30 mouse cellular contexts compared by ENCODE assay signal in the genomic region with DNA sequence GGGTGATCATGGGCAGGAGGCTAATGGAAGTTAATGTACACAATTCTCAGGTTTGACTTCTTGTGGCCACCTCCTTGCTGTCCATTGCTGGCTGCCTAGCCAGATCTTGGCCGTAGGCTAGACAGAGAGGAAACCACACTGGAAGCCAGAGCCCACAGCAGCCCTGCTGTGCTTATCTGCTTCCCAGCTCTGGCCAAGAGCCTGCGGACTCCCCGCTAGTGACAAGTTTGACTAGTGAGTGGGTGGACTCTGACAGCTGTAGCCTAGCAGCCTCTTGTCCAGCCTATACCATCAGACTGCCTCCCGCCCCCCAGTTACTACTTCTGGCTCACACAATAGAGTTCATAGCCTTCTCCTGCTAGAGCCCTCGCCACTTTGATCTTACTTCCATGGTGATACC. TPM values are rescaled to one million over a fixed set of nuclear protein-coding genes. Genes with fewer than 3 reads are reported as not detected.
DNase-seq lines count a peak whose midpoint lies in the region; ATAC-seq and TF ChIP-seq lines count a peak whose summit lies in the region.
"Had no signal": no experiment of that assay in that cellular context is flagged by ENCODE, and none has a peak within 500 bp of the region (broad histone marks: within the 10 kb centered on the region; RNA-seq: fewer than 3 reads in every experiment).

No protein-coding gene starts in this region.

- H3K4me3 ChIP-seq in heart, embryonic 10.5 days: no peak overlapping the region
- no peak overlapping the region for H3K4me3 ChIP-seq in heart, postnatal 0 days (ENCODE audit: low read depth, low read length)
- no peak overlapping the region for H3K4me3 ChIP-seq in lung, embryonic 16.5 days (ENCODE audit: low read length)
- H3K4me3 ChIP-seq in lung, adult 2 months (replicated peaks; ENCODE audit: extremely low read depth, low read depth, low read length): no peak overlapping the region
- H3K4me3 ChIP-seq in forebrain, embryonic 12.5 days (replicated peaks): no peak overlapping the region
- H3K4me3 ChIP-seq: embryonic facial prominence, embryonic 12.5 days; kidney, embryonic 15.5 days; neural tube, embryonic 12.5 days had no signal

- H3K27ac ChIP-seq in heart, embryonic 10.5 days: 0 out of 2 replicates have a peak overlapping the region, but pooled peaks have one; percentile 3
- no peak overlapping the region for H3K27ac ChIP-seq in heart, postnatal 0 days (ENCODE audit: low read depth)
- H3K27ac ChIP-seq in lung, embryonic 16.5 days (ENCODE audit: low read length): no peak overlapping the region
- no peak overlapping the region for H3K27ac ChIP-seq in forebrain, embryonic 12.5 days
- H3K27ac ChIP-seq: embryonic facial prominence, embryonic 12.5 days; forebrain, embryonic 15.5 days; kidney, embryonic 15.5 days; limb, embryonic 12.5 days; liver, embryonic 12.5 days; lung, embryonic 15.5 days; midbrain, embryonic 10.5 days; midbrain, embryonic 15.5 days; neural tube, embryonic 12.5 days had no signal

- no peak for DNase-seq in heart, embryonic 10.5 days (ENCODE audit: low spot score)
- no peak for DNase-seq in heart, postnatal 36 days
- peak; percentile 49 for DNase-seq in heart, postnatal 0 days (ENCODE audit: low spot score)
- DNase-seq in heart, adult 8-10 months (ENCODE audit: low spot score): no peak
- DNase-seq in lung, adult 2 months: no peak
- DNase-seq in layer of hippocampus, postnatal 10 days (ENCODE audit: low spot score in 2 of 2): no peak
- DNase-seq: adrenal gland, postnatal 14 days; cerebellum, adult 11 months; cerebellum, adult 9-10 months; cerebellum, postnatal 36 days; embryo, embryonic 11 days; gastrocnemius, postnatal 25 days; heart, adult 11 months; kidney, adult 18-20 months; kidney, postnatal 25 days; lung, postnatal 4 days; right cerebral cortex, adult 18-20 months; spleen, adult 18-20 months; thymus, postnatal 25 days had no signal

- TF ChIP-seq POLR2A in lung, adult 2 months (IDR thresholded peaks at IDR 0.05; ENCODE audit: borderline replicate concordance, extremely low read depth, low read depth, low read length): no peak

- peaks cover 59% of the 10 kb centered on the region for H3K27me3 ChIP-seq in heart, embryonic 10.5 days (ENCODE audit: insufficient read depth, poor library complexity, severe bottlenecking)
- peaks cover 11% of the 10 kb centered on the region; the same call in 1 of the 2 replicates for H3K27me3 ChIP-seq in heart, postnatal 0 days (ENCODE audit: control insufficient read depth, insufficient read depth, low read length)
- no peaks in the 10 kb centered on the region for H3K27me3 ChIP-seq in lung, embryonic 16.5 days (ENCODE audit: control insufficient read depth, insufficient read depth, low read depth, low read length)
- H3K27me3 ChIP-seq in forebrain, embryonic 12.5 days: peaks cover 40% of the 10 kb centered on the region
- H3K27me3 ChIP-seq: forebrain, embryonic 15.5 days; midbrain, embryonic 15.5 days had no signal

- H3K4me2 ChIP-seq in heart, postnatal 0 days (ENCODE audit: low read depth, low read length): no peak overlapping the region
- no peak overlapping the region for H3K4me2 ChIP-seq in lung, embryonic 16.5 days (ENCODE audit: low read depth, low read length)
- no peak overlapping the region for H3K4me2 ChIP-seq in forebrain, embryonic 12.5 days
- H3K4me2 ChIP-seq: neural tube, embryonic 12.5 days had no signal

- no peak for TF ChIP-seq CTCF in heart, postnatal 0 days (IDR thresholded peaks at IDR 0.05; ENCODE audit: low read depth)
- TF ChIP-seq CTCF in lung, adult 2 months (IDR thresholded peaks at IDR 0.05; ENCODE audit: insufficient read depth, low read length): no peak

- no peak for TF ChIP-seq EP300 in heart, postnatal 0 days (IDR thresholded peaks at IDR 0.05; ENCODE audit: low read depth)

- H3K9ac ChIP-seq in heart, postnatal 0 days (replicated peaks; ENCODE audit: low read depth, low read length): no peak overlapping the region
- no peak overlapping the region for H3K9ac ChIP-seq in lung, embryonic 16.5 days (ENCODE audit: low read length)
- no peak overlapping the region for H3K9ac ChIP-seq in forebrain, embryonic 12.5 days
- H3K9ac ChIP-seq: embryonic facial prominence, embryonic 12.5 days; forebrain, embryonic 15.5 days; kidney, embryonic 15.5 days; limb, embryonic 12.5 days; liver, embryonic 12.5 days; lung, embryonic 15.5 days; midbrain, embryonic 15.5 days; neural tube, embryonic 12.5 days had no signal

- ATAC-seq in heart, postnatal 0 days (ENCODE audit: insufficient read depth, low read depth): peak; percentile 46; the same call in 1 of the 2 replicates
- 0 out of 2 replicates have a peak, but pooled peaks have one; percentile 21 for ATAC-seq in lung, embryonic 16.5 days (ENCODE audit: low read depth)
- ATAC-seq in forebrain, embryonic 12.5 days (ENCODE audit: low FRiP score): no peak
- ATAC-seq: forebrain, embryonic 15.5 days; liver, embryonic 12.5 days had no signal

- peaks cover 34% of the 10 kb centered on the region for H3K4me1 ChIP-seq in heart, embryonic 10.5 days
- H3K4me1 ChIP-seq in heart, postnatal 0 days (ENCODE audit: control insufficient read depth, insufficient read depth): peaks cover 20% of the 10 kb centered on the region
- H3K4me1 ChIP-seq in lung, embryonic 16.5 days (replicated peaks; ENCODE audit: control insufficient read depth, insufficient read depth, low read length): peaks cover 14% of the 10 kb centered on the region
- peaks cover 5% of the 10 kb centered on the region; the same call in 1 of the 2 replicates for H3K4me1 ChIP-seq in lung, adult 2 months (ENCODE audit: control insufficient read depth, insufficient read depth, low read length)
- H3K4me1 ChIP-seq in forebrain, embryonic 12.5 days: peaks cover 19% of the 10 kb centered on the region

- no peaks in the 10 kb centered on the region for H3K36me3 ChIP-seq in heart, embryonic 10.5 days
- no peaks in the 10 kb centered on the region for H3K36me3 ChIP-seq in heart, postnatal 0 days (replicated peaks; ENCODE audit: control insufficient read depth, insufficient read depth, low read length)
- H3K36me3 ChIP-seq in lung, embryonic 16.5 days (ENCODE audit: control insufficient read depth, insufficient read depth, low read length): no peaks in the 10 kb centered on the region
- no peaks in the 10 kb centered on the region for H3K36me3 ChIP-seq in forebrain, embryonic 12.5 days (replicated peaks)
- H3K36me3 ChIP-seq: embryonic facial prominence, embryonic 12.5 days; forebrain, embryonic 15.5 days; kidney, embryonic 15.5 days; limb, embryonic 12.5 days; liver, embryonic 12.5 days; lung, embryonic 15.5 days; midbrain, embryonic 10.5 days; midbrain, embryonic 15.5 days; neural tube, embryonic 12.5 days had no signal

- intact Hi-C loops in heart, postnatal 36 days (cut with DNase I): no loop called here

- H3K9me3 ChIP-seq in heart, embryonic 10.5 days: no peaks in the 10 kb centered on the region
- no peaks in the 10 kb centered on the region for H3K9me3 ChIP-seq in heart, postnatal 0 days (replicated peaks; ENCODE audit: control insufficient read depth, low read length)
- H3K9me3 ChIP-seq in lung, embryonic 16.5 days (ENCODE audit: control insufficient read depth, low read length): no peaks in the 10 kb centered on the region
- 0 out of 2 replicates have a peak, but pooled peaks cover 3% of the 10 kb centered on the region for H3K9me3 ChIP-seq in forebrain, embryonic 12.5 days
- H3K9me3 ChIP-seq: forebrain, embryonic 15.5 days; kidney, embryonic 15.5 days; limb, embryonic 12.5 days; liver, embryonic 12.5 days; lung, embryonic 15.5 days; midbrain, embryonic 15.5 days; neural tube, embryonic 12.5 days had no signal

- WGBS in heart, embryonic 10.5 days: 32% methylated on average over 5 of the region's 5 CpGs
- WGBS in heart, postnatal 0 days: 21% methylated on average over 5 of the region's 5 CpGs
- WGBS in lung, embryonic 16.5 days: 38% methylated on average over 5 of the region's 5 CpGs
- WGBS in lung, adult 2 months: 55% methylated on average over 5 of the region's 5 CpGs
- WGBS in forebrain, embryonic 12.5 days: 94% methylated on average over 5 of the region's 5 CpGs

RNA-seq across cellular contexts. Expression of a gene that starts 3.6 kb away (rescaled TPM):
- polyA plus RNA-seq in heart, embryonic 10.5 days (2016; fragmentation: Nextera tagmentation; extraction: Ambion mirVana): 0.94 and 2.1 TPM in 2 replicates
- total RNA-seq in heart, postnatal 36 days (2021): under 1 TPM; 0.69 to 0.87 TPM
- 0.27 and 1.8 TPM in 2 replicates for total RNA-seq in heart, postnatal 0 days (2014; rRNA removed; ENCODE audit: low replicate concordance)
- polyA plus RNA-seq in heart, postnatal 0 days (2015; fragmentation: Nextera tagmentation; extraction: Ambion mirVana): 0.41 and 0.49 TPM in 2 replicates
- under 1 TPM; 0.41 to 0.82 (median 0.60) TPM for total RNA-seq in heart, adult 8-10 months (2022)
- 2.9 and 3.3 TPM in 2 replicates for polyA plus RNA-seq in lung, embryonic 16.5 days (2015; fragmentation: Nextera tagmentation; extraction: Ambion mirVana)
- polyA plus RNA-seq in lung, adult 2 months (2012; rRNA removed): 8.2 and 10.7 TPM in 2 replicates
- 10 to 100 TPM; 24.3 to 26.8 TPM for total RNA-seq in layer of hippocampus, postnatal 10 days (2021)
- 2.6 and 3.2 TPM in 2 replicates for polyA plus RNA-seq in forebrain, embryonic 12.5 days (2016; fragmentation: Nextera tagmentation; extraction: Ambion mirVana)

RNA-seq across cellular contexts. Expression of a gene that starts 15.4 kb away (rescaled TPM):
- 16.4 and 17.1 TPM in 2 replicates for polyA plus RNA-seq in heart, embryonic 10.5 days (2016; fragmentation: Nextera tagmentation; extraction: Ambion mirVana)
- total RNA-seq in heart, postnatal 36 days (2021): 10 to 100 TPM; 14.0 to 15.1 TPM
- 21.3 and 36.1 TPM in 2 replicates for total RNA-seq in heart, postnatal 0 days (2014; rRNA removed; ENCODE audit: low replicate concordance)
- 17.4 and 17.6 TPM in 2 replicates for polyA plus RNA-seq in heart, postnatal 0 days (2015; fragmentation: Nextera tagmentation; extraction: Ambion mirVana)
- total RNA-seq in heart, adult 8-10 months (2022): 10 to 100 TPM in 3 of 4 experiments, 1 to 10 TPM in 1; 10.0 to 14.2 (median 11.2) TPM
- 33.6 and 35.7 TPM in 2 replicates for polyA plus RNA-seq in lung, embryonic 16.5 days (2015; fragmentation: Nextera tagmentation; extraction: Ambion mirVana)
- polyA plus RNA-seq in lung, adult 2 months (2012; rRNA removed): 60.6 and 69.2 TPM in 2 replicates
- total RNA-seq in layer of hippocampus, postnatal 10 days (2021): 10 to 100 TPM; 47.7 to 49.4 TPM
- polyA plus RNA-seq in forebrain, embryonic 12.5 days (2016; fragmentation: Nextera tagmentation; extraction: Ambion mirVana): 35.5 and 37.0 TPM in 2 replicates

RNA-seq across cellular contexts. Expression of a gene that starts 24.4 kb away (rescaled TPM):
- polyA plus RNA-seq in heart, embryonic 10.5 days (2016; fragmentation: Nextera tagmentation; extraction: Ambion mirVana): 25.7 and 26.0 TPM in 2 replicates
- 100 to 1,000 TPM; 115 to 136 TPM for total RNA-seq in heart, postnatal 36 days (2021)
- total RNA-seq in heart, postnatal 0 days (2014; rRNA removed; ENCODE audit: low replicate concordance): 47.0 and 64.0 TPM in 2 replicates
- polyA plus RNA-seq in heart, postnatal 0 days (2015; fragmentation: Nextera tagmentation; extraction: Ambion mirVana): 57.8 and 63.6 TPM in 2 replicates
- total RNA-seq in heart, adult 8-10 months (2022): 100 to 1,000 TPM; 128 to 167 (median 148) TPM
- polyA plus RNA-seq in lung, embryonic 16.5 days (2015; fragmentation: Nextera tagmentation; extraction: Ambion mirVana): 9.5 and 9.6 TPM in 2 replicates
- 8.9 TPM in 2 replicates for polyA plus RNA-seq in lung, adult 2 months (2012; rRNA removed)
- 10 to 100 TPM; 62.5 to 66.0 TPM for total RNA-seq in layer of hippocampus, postnatal 10 days (2021)
- polyA plus RNA-seq in forebrain, embryonic 12.5 days (2016; fragmentation: Nextera tagmentation; extraction: Ambion mirVana): 5.6 and 8.0 TPM in 2 replicates

RNA-seq across cellular contexts. Expression of a gene that starts 40.5 kb away (rescaled TPM):
- polyA plus RNA-seq in heart, embryonic 10.5 days (2016; fragmentation: Nextera tagmentation; extraction: Ambion mirVana): 3.8 and 4.2 TPM in 2 replicates
- total RNA-seq in heart, postnatal 36 days (2021): 1 to 10 TPM; 5.0 to 5.3 TPM
- total RNA-seq in heart, postnatal 0 days (2014; rRNA removed; ENCODE audit: low replicate concordance): 4.5 and 6.5 TPM in 2 replicates
- polyA plus RNA-seq in heart, postnatal 0 days (2015; fragmentation: Nextera tagmentation; extraction: Ambion mirVana): 2.7 and 2.8 TPM in 2 replicates
- 1 to 10 TPM; 3.0 to 4.2 (median 3.6) TPM for total RNA-seq in heart, adult 8-10 months (2022)
- polyA plus RNA-seq in lung, embryonic 16.5 days (2015; fragmentation: Nextera tagmentation; extraction: Ambion mirVana): 9.2 and 11.4 TPM in 2 replicates
- polyA plus RNA-seq in lung, adult 2 months (2012; rRNA removed): 17.6 and 19.8 TPM in 2 replicates
- total RNA-seq in layer of hippocampus, postnatal 10 days (2021): 10 to 100 TPM; 13.4 to 14.6 TPM
- polyA plus RNA-seq in forebrain, embryonic 12.5 days (2016; fragmentation: Nextera tagmentation; extraction: Ambion mirVana): 7.4 and 8.5 TPM in 2 replicates

RNA-seq across cellular contexts. Expression of a gene that starts 40.5 kb away (rescaled TPM):
- 52.7 and 68.6 TPM in 2 replicates for polyA plus RNA-seq in heart, embryonic 10.5 days (2016; fragmentation: Nextera tagmentation; extraction: Ambion mirVana)
- total RNA-seq in heart, postnatal 36 days (2021): 10 to 100 TPM; 32.7 to 36.7 TPM
- 14.0 and 20.6 TPM in 2 replicates for total RNA-seq in heart, postnatal 0 days (2014; rRNA removed; ENCODE audit: low replicate concordance)
- 16.4 and 16.7 TPM in 2 replicates for polyA plus RNA-seq in heart, postnatal 0 days (2015; fragmentation: Nextera tagmentation; extraction: Ambion mirVana)
- 10 to 100 TPM; 25.8 to 34.5 (median 30.4) TPM for total RNA-seq in heart, adult 8-10 months (2022)
- 42.1 and 48.9 TPM in 2 replicates for polyA plus RNA-seq in lung, embryonic 16.5 days (2015; fragmentation: Nextera tagmentation; extraction: Ambion mirVana)
- polyA plus RNA-seq in lung, adult 2 months (2012; rRNA removed): 27.0 and 28.2 TPM in 2 replicates
- total RNA-seq in layer of hippocampus, postnatal 10 days (2021): 10 to 100 TPM; 61.1 to 72.9 TPM
- 83.9 and 88.4 TPM in 2 replicates for polyA plus RNA-seq in forebrain, embryonic 12.5 days (2016; fragmentation: Nextera tagmentation; extraction: Ambion mirVana)
